Mouse (Mus musculus): ENCODE measurements around the gene Cacna2d4.
"Not testable (repeated sequence)": the region's sequence is repeated elsewhere in the genome, so short reads cannot be mapped to it uniquely, and the experiment has no call there.

The Cacna2d4 gene

DNA sequence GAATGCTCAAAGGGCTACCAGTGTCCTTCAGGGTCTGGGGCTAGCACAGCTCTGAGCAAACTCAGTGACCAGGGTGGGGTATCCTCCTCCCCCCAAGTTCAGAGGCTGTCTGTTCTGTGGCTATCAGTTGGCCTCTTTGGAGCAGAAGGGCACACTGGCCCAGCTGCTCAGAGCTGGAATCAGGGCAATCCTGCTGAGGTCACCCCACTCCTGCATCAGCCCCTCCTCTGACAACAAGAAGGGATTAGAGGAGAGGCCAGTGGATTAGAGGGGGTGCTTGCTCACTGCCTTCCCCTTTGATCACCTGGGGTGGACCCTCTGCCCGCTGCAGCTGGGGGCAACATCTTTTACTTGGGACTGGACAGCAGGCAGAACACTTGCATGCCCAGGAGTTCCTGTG is at the start of gene Cacna2d4:
Gene Cacna2d4, plus strand, starts transcription at position 286 of the 400 bp plus-strand sequence.
- DNase-seq (ENCODE audit: low spot score in 2 of 2) = no peak

DNA sequence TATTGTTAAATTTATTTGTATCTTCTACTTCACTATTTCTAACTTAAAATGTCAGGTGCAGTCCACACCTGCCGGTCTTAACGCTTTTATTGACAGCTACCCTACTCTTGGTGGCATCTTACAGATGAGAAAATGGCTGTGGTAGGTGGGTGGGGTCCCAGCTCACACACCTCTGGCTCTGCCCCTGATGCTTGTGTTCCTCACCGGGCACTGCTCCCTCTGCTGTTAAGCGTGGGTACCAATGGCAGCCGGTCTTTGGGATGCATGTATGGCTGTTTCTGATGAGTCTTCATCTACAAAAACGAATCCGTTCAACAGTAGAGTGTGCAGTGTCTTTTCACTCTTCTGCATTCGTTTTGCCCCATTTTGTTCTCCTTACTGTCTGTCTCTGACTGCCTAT is 49.7 kb upstream of the Cacna2d4 start:
- no peak for DNase-seq (ENCODE audit: low spot score in 2 of 2)

DNA sequence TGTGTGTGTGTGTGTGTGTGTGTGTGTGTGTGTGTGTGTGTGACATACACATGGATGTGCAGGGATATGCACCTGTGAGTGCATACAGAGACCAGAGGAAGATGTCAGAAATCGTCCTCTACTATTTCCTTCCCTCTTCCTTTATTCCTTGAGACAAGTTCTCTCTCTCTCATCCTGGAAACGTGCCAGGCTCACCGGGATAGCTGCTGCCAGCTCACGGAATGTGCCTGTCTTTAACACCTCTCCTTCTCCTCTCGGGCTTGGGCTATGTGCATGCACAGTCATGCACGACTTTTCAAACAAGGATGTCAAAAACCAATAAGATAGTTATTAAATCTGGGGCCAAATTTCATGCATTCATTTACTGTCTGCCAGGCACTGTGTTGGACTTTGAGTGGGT is 48.7 kb upstream of the Cacna2d4 start:
- no peak for DNase-seq (ENCODE audit: low spot score in 2 of 2)

DNA sequence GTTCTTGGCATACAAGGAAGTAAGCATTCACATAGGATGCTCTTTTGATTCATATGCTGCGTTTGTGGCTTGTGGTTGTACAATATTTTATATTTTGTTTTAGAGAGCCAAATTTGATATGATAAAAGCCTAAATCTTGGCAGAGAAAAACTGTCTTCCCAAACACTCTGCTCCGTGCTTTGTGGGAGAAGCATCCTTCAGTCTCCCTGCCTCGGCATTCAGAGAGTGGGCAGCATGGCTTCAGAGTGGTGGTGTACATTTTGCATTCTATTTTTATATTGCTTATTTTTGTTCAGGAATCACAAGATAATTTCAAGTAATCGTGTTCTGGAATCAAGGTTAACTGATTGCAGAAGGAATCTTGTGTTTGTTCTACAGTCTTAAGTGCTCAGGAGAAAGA is 44.8 kb upstream of the Cacna2d4 start:
- no peak for DNase-seq (ENCODE audit: low spot score in 2 of 2)

DNA sequence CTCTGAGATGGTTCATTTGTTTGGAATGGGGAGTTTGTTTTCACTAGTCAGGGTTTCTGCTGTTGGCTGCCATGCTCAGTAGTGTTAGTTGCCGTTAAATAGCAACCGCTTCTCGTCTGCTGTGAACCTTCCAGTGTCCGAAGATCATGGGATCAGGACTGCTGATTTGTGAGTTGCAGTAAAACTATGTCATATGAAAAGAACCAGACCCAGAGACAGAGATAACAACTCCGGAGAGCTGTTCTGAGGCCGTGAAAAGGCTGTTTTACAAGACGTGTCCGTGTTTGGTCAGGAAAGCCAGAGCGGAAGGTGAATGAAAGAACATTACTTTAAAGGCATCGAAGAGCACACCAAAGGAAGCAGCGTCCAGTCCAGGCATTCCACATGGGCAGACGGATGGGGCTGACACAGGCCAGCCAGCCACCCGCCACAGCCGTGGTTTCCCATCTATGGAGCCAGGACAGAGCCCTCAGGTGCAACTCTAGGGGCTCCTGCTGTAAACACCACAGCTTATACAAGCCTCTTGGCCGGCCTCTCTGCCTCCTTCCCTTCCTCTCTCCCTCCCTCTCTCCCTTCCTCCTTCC is 42.7 kb upstream of the Cacna2d4 start:
- no peak for DNase-seq (ENCODE audit: low spot score in 2 of 2)

DNA sequence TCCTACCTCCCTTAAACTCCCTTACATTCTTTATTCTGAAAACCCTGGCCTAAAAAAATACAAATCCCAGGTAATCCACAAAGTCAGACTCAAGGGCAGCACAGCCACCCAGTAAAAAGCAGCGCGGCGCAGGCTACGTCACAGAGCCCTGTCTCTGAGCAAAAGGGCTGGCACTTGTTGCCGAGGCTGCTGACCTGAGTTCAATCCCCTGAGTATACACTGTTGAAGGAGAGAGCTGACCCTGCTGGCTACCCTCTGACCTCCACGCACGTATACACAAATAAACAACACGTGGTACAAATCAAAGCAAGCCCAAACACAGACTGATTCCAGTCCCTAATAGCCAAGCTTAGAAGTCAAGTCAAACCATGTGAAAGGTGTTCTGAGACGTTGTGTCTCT is 42.2 kb upstream of the Cacna2d4 start:
- DNase-seq (ENCODE audit: low spot score in 2 of 2) = no peak

DNA sequence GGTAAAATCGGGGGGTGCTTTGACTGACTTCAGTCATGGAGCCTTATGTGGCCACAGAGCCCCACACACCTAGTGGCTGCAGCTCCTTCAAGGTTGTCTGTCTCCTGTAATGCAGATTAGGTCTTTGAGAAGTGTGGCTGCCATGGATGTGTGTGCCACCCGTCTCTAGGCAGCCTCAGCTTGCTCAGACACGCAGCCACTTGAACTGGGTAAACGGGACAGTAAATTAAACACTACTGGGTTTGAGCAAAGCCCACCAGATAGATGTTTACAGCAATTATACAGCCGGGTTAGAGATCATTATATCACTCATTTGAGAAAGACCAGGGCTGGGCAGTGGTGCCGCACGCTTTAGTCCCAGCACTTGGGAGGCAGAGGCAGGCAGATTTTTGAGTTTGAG is 41.7 kb upstream of the Cacna2d4 start:
- DNase-seq (ENCODE audit: low spot score in 2 of 2) = no peak

DNA sequence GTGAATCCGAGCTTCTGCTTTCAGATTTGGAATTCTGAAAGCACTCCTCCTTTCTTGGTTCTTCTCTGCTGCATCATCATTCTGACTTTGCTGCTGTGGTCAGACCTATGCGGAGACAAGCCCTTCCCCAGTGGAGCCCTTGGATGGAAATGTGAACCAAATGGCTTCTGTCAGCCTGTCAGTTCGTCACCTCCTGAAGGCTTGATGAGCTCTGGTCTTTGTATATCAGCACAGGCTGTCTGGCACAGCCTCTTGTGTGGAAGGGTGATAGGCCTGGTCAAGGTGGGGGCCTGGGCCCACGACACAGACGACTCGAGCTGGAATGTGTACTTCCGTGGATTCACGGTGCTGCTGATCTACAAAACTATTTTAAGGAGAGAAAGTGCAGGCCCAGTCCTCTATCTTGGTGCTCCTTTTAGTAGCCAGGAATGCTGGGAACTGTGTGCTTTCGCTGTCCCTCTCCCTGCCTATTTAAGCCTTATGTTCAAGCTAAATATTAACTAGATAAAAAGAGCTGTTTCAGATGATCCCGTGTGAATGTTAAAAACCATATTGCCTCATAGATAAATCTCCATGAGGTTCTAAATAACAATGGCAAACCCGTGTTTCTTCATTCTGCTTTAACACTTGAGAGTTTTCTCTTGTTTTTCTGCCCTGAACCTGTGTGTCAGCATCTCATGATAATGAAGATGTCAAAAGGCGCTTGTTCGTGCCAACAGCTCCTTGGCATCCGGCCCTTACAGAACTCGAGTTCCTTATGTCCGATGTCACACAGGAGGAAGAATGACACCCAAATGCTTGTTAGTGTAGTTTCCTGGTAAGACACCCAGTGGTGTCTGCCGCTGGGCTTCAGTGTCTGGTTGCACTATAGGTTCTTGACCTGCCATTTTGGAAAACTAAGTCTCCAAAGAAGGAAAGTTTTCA is 39.7 kb upstream of the Cacna2d4 start, which contains the start of gene Cacna1c:
Gene Cacna1c, minus strand, starts transcription at position 37 of the 924 bp plus-strand sequence.
- no peak for DNase-seq (ENCODE audit: low spot score in 2 of 2)

DNA sequence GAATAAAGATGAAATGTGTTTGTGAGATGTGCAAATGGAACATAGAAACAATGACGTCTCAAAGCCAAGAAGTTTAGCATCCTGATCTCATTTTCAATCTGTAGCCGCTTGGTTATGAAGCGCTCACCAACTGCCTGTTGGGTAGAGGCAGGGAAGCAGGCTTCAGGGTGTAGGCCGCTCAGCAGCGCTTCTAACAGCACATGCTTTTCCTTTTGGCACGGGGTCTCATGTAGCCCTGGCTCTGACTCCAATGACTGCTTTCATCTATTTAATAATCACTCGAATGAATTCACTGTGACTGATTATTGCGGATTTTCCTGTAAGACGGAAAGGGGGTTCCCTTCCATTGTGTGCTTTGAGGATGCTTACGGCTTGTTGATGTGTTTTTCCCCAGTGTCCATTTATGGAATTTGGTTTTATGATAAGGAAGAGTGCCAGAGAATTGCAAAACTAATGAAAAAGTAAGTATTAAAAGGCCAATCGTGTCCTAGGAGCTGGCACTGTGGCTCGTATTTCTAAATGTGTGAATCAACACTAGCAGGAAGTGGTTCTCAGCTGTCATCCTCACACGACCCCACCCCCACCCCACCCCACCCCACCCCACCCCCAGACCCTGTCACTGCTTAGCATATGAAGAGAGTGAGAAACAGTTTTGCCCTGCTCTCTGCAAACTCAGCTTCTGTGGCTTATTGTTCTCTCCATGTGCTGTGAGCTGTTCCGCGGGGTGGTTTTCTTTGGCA is 37.6 kb upstream of the Cacna2d4 start:
- DNase-seq (ENCODE audit: low spot score in 2 of 2) = peak; percentile 13 to 47

DNA sequence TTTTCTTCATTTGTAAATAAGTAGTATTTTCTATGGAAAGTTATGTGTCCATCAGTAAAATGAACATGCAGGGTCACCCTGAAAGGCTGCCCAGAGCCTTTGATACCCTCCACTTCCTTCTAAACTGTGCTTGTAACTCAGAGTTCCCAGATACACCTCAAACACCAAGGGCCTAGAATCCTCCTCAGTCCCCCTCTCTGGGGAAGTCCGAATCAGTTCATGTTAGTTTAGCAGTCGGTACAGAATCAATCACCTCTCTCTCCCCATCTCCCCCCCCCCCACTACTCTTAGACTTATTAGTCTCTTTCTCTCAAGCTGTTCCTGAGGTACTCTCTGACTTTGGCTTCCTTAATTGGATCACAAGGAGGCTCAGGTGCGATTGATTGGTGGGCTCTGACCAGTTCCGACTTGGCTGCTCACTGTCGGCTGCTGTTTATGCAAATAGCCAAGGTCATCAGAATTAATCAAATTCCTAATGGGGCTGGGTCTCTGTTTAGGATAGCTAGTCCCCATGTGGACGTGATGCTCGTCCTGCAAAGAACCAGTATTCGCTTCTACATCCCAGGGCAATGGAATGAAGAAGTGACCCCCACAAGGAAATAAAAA is 36.9 kb upstream of the Cacna2d4 start:
- DNase-seq (ENCODE audit: low spot score in 2 of 2) = peak in 1 of 2 experiments; percentile 46

DNA sequence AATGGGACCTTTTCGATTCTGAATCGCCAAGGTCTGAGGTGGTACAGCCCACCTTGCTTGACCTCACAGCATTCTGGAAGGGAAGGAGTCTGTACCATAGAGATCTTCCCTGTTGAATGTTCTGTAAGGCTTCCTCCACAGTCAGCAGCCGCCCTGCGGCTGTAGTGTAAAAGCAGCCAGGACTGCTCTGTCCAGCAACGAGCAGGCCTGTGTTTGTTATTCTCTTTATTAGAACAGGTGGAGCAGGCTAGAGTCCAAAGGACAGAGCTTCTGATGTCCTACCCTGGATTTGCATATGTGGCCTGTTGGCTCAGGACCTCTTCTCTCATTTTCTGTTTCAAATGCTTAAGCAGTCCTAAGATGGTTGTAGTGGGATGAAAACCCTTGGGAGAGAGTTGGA is 36.0 kb upstream of the Cacna2d4 start:
- DNase-seq (ENCODE audit: low spot score in 2 of 2) = no peak

DNA sequence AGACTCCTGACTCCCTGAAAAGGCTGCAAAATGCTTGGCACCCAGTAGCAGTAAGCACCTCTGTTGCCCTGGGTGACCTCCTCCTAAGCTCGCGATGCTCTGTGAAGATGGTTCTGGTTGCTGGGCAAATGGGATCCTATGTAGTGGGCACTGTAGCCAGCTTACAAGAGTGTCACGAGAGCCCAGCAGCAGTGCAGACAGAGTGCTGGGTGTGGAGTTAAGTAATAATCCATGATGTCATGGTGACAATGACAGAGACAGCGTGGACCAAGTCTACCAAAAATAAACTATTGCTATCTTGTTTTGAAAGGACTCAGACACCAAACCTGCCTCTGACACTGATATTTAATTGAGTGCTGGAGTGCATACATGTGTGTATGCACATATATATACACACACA is 34.8 kb upstream of the Cacna2d4 start:
- peak in 1 of 2 experiments; percentile 24 for DNase-seq (ENCODE audit: low spot score in 2 of 2)

DNA sequence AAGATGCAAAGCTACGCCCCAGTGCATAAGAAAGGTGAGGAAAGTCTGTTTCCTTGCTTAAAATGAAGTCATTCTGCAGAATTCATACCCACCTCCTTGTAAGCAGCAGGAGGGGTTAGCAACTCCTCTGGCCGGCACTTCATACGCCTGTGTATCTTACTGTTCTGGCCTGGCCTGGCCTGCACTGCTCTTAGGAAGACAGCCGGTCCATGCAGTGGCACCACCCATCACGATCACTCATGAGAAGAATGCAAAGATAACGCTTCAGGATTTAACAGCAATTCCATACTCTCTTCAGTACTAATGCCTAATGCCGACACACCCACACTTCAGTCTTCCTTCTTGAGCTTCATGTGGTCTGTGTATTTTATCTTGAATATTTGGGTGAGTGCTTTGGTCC is 32.0 kb upstream of the Cacna2d4 start:
- no peak for DNase-seq (ENCODE audit: low spot score in 2 of 2)

DNA sequence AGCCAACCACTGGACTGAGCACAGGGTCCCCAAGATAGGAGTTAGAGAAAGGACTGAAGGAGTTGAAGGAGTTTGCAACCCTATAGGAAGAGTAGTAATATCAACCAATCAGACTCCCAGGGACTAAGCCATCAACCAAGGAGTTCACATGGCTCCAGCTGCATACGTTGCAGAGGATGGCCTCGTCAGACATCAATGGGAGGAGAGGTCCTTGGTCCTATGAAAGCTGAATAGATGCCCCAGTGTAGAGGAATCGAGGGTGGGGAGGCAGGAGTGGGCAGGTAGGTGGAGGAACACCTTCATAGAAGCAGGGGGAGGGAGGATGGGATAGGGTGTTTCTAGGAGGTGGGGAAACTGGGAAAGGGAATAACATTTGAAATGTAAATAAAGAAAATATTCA is 31.4 kb upstream of the Cacna2d4 start:
- DNase-seq (ENCODE audit: low spot score in 2 of 2) = no peak

DNA sequence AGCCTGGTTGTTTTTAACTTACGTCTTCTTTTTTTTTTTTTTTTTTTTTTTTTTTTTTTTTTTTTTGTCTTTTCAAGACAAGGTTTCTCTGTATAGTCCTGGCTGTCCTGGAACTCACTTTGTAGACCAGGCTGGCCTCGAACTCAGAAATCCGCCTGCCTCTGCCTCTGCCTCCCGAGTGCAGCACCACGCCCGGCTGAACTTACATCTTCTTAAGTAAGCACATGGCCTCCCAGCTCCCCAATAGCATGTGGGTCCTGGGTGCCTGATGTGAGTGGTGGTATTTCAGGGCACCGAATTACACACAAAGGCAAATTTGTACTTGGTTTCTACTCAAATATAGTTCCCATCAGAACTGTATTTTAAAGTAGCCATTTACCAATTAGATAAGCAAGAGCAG is 30.3 kb upstream of the Cacna2d4 start:
- DNase-seq (ENCODE audit: low spot score in 2 of 2) = not testable (repeated sequence)

DNA sequence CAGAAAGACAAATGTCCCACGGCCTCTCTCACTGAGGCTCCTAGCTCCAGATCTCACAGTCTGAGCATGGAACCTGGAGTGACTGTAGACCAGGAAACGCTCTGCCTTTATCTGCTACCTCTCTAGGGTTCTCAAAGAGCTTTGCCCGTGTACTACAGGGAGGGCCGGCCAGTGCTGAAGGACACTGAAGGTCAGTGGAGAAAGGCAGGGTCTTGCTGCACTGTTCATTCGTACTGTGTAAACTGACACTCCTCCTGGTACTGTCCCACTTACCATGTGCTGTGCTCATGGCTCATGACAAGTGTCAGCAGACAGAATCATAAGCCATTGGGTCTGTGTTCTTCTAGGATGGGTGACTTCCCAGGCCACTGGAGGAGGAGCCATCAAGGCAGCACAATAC is 23.0 kb upstream of the Cacna2d4 start:
- DNase-seq (ENCODE audit: low spot score in 2 of 2) = no peak

DNA sequence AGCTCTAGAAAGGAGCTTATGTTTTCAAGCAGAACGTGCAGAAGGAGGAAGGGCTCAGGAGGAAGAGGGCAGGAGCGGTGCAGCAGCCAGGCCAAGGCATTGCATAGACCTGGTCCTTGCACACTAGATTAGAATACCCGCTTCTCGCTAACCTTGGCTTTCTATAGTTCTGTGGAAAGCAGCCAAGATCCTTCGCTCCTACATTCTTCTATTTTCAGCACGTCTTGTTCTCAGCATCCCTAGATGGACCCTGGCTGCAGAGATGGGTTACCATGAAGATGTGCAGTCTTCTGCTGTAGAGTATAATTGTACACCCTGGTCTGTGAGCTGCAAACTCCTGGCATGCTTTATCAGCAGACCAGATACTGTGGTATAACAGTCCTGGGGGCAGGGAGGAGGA is 22.1 kb upstream of the Cacna2d4 start:
- no peak for DNase-seq (ENCODE audit: low spot score in 2 of 2)

DNA sequence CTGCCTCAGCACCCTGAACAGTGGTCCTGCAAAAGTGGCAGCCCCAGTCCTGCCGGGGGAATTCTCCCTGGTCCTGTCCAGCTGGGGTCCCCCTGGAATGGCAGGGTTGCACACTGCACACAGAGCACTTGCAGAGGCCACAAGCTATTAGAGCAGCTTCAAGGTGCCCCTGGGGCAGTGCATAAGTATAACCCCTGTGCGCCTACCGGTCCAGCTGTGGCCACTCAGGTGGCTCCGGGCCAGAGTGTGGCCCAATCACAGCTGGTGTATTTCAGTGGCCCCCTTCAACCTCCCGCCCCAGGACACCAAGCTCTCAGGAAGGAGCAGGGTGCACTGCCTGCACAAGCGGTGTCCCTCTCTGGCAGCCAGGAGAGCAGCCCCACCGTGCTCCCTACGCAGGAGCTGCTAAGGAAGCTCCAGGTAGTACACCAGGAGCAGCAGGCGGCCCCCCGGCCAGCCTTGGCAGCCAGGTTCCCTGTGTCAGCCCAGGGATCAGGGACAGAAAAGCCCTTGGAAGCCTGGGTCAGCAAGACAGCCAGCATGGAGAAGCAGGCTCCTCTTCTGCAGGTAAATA is 21.2 kb upstream of the Cacna2d4 start:
- no peak for DNase-seq (ENCODE audit: low spot score in 2 of 2)

DNA sequence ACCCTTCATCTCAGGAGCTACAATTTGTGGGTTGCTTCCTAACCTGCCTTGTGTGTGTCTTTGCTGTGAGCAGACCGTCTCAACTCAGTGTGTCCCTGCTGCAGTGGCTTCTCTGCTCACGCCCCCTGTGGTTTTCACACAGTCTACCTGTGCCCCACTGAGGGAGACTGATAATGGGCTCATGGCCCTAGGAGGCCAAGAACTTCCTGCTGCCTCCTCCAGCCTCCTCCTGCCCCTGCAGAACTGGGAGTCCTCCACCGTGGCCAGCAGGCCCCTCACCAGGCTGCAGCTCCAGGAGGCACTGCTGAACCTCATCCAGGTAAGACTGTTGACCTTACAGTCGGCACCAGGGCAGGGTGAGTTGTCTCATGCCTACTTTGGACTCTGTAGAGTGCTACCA is 18.7 kb upstream of the Cacna2d4 start:
- peak in 1 of 2 experiments; percentile 21 for DNase-seq (ENCODE audit: low spot score in 2 of 2)

DNA sequence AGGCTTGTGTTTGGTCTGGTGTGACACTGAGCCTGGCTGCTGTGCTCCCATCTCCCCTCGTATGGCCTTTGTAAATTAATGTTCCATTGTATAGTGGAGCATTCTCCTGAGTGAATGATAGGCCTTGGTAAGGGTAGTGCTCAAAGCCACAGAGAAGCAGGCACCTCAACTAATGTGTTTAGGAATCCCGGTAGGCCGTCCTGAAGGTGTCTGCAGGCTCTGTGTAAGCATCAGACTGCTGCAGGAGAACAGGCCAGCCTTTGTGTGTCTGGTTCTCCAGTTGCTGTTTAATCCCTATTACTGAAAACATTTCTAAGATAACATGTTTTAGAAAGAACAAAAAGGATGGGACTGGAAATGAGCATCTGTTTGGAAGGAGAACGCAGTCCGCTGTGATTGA is 17.7 kb upstream of the Cacna2d4 start:
- no peak for DNase-seq (ENCODE audit: low spot score in 2 of 2)

DNA sequence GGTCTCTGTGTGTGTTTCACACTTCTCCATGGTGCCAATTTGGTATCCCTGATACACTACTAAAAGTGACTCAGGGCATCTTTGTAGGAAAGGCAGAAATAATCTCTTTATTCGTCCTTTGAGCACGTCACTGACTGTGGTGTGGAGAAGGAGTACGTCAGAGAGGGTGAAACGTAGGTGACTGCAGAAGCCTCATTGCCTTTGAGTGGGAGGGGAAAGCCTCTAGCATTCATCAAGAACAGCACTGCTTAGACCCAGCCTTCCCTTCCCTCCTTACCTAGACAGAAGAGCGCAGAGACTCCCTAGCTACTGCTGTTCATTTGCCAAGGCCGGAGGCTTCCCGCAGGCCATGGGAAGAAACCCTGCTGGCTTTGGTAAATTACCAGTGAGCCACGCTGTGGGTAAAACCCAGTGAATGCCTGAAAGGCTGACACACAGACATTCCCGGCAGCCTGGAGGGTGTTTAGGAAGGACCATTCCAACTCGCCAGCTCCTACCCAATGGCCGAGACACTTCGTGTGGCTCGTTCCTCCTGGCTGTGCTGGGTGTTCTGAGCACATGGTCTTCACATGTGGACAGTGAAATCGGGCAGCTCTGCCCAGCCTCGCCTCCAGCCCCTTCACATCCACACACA is 17.0 kb upstream of the Cacna2d4 start:
- DNase-seq (ENCODE audit: low spot score in 2 of 2) = no peak

All from natural killer cell, adult 2 months (primary cell).